Mouse (Mus musculus): ENCODE results near the gene Kcnma1.

The Kcnma1 gene

DNA sequence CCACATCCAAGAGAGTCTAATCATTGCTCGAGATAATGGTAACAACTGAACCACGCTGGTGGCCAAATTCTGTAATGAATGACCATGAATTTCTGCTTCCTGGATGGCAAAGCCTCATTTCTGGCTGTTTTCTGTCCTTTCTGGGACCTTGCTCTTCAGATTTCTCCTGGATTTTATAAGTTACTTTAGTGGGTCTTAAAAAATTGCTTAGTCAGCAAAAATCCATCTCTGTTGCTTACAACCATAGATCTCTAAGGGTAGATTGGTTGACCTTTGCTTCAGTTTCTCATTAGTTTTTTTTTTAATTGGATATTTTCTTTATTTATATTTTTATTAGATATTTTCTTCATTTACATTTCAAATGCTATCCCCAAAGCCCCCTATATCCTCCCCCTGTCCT lies 496.9 kb downstream of the Kcnma1 start:
- DNase-seq: no peak

DNA sequence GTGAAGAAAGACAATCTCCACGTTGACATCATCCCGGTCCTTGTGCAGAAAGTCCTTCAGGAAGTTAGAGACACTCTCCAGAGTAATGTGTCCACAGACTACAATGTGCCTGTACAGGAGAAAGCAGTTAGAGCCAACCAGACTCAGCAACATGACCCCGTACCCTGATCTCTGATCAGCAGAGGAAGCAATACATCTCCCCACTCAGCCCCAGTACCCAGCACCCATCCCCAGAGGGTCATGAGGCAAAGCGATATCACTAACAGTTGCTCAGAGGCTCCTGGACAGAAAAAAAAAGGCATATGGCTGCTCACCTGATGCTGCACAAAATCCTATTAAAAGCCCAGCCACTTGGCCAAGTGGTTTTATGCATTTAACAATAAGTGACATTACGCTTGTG lies 504.5 kb downstream of the Kcnma1 start:
- DNase-seq: no peak

DNA sequence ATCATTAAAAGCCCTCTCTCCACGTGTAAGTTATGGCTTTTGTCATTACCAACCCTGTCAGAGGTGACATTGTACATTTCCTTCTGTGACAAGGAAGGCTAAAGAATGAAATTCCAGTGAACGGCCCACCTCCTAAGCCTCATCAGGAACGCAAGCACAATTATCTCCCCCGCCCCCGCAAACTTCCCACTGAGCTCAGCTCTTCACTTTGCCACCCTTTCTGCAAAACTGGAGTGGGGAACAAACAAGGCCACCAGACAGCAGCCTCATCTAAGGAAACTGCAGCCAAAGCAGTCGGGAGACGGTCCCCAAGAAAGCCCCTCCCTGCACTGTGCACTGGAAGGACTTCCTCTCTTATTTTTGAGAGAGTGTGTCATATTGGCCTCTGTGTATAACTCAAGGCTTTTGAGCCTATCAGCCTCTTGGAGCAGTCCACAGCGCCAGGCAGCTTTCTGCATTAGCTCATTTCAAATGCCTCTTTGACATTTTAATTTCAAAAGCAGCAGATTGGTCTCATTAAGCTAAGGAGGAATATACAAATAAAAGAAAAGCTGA lies 512.0 kb downstream of the Kcnma1 start:
- DNase-seq: peak; percentile 35

DNA sequence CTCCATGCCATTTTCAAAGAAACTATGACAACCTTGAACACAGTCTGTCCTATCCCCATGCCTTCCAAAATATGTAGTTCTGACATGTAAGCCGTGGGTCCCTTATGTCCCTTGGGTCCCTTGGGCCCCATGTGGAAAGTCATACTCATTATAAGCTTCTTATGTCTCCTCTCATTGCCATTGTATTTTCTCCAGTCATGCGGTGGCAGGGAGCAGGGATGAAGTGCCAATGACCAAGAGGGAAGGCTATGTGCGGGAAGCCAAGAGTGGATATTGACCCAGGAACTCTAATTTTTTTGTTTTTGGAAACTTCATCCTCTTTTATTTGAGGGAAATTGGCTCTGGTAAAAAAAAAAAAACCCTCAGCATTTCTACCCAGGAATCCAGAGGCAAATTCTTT lies 517.5 kb downstream of the Kcnma1 start:
- DNase-seq: no peak

DNA sequence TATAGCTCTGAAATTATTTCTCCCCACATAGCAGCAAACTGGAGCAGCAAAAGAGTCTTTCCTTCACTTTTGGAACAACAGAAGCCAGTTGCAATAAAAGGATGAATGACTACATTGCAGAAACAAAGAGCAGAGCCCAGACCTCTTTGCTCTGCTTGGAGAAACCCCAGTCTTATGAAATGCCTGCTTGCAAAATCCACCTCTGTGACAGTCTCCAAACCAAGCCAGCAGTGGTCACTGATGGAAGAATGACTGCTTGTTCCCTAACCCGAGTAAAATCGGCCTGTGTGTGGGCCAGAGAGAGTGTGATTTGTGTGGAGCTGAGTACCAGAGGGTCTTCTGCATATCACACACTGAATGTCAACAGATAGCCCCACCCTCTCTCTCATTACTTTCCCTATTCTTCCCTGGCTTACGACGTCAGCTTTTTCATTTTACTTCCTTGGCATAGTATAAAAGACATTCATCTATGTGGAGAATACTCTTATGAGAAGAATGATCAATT lies 518.0 kb downstream of the Kcnma1 start:
- no peak for DNase-seq

DNA sequence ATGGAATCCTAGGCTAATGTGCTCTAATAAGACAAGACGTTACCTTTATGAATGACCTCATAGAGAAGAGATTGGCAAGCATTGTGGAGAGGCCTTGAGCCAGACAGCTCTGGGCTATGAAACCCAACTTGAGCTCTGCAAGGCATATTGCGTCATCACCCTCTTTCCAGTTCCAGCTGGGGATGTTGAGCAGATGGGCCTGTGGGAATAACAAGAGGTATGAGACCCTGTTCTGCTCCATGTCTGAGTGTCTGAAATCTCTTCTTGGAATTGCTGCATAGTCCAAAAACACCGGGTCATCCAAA lies 519.8 kb downstream of the Kcnma1 start:
- no peak for DNase-seq

DNA sequence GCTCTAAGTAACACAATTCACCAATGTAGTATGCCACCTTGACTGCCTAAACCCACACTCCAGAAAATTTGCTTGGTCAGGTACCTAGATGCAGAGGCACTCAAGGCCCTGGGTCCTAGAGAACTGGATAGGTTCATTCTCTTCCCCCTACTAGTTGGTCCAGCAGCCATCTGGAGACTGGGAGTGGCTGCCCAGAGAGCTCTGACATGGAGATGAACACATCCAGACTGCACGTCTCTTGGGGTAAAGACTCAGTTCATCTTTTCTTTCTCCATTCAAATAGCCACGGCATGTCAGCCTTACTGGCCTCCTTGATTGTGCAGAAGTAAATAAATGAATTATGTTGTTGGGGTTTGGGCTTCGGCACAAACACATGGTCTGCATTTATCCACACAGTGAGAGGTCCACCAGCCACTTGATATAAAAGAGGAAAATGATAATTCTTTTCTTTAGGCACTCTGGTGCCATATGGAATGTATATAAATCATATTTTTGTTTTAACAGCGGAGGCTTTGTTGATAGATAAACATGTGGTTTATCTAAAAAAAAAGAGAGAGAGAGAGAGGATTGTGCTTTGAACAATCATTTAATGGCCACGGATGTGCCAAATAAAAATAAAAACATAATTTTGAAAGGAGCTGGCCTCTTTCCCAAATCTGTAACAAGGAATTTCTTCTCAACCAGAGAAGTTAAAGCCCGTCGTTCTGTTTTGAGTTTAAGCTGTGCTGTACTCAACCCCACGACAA lies 520.4 kb downstream of the Kcnma1 start:
- no peak for DNase-seq

DNA sequence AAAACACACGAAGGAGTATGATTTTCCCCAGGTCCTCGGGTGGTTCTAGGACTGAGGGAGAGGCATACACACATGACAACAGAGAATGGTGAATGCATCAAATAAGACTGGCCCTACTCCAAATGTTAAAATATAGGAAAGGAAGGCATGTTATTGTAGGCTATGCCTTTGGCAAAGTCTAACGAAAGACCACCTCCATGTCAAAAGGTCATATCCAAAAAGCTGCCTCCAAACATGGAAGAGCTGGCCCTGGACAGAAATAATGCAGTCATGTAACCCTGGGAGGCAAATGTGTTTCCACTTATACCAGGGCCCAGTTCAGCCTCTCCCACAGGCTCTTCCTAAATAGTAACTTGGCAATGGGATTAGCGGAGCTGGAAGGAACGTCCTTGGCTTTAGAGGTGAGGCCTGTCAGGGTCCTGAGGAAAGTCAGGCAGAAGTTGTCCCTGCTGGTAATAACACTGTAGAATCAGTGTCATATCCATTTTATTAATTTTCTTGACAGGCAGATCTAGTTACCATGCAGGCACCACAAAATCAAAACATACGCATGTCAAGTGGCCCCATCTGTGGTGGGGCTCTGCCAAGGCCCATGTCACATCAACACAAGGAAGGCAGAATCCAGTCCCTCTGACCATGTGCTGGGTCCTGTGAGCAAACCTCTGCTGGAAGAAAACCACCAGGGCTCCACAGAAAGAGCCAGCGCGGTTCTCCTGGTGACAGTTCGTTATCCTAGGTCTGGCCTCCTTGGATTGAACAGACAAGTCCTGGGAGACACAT lies 521.5 kb downstream of the Kcnma1 start:
- DNase-seq: no peak

DNA sequence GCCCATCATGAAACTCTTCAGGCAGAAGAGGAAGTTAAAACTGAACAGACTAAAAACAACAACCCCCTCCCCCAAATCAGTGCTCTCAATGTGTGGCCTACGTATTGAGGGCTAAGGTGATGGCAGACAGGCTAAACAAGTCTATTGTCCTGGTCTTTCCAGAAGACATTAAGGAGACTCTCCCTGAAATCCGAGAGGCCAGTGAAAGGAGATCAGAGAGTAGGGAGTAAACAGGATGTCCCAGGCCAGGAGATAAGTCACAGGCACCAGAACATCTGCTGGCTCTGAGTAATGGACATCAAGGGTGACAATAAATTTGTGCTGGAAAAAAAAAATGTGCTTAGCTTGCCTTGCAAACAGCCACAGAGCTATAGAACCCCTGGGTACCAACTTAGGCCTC lies 522.9 kb downstream of the Kcnma1 start:
- no peak for DNase-seq

DNA sequence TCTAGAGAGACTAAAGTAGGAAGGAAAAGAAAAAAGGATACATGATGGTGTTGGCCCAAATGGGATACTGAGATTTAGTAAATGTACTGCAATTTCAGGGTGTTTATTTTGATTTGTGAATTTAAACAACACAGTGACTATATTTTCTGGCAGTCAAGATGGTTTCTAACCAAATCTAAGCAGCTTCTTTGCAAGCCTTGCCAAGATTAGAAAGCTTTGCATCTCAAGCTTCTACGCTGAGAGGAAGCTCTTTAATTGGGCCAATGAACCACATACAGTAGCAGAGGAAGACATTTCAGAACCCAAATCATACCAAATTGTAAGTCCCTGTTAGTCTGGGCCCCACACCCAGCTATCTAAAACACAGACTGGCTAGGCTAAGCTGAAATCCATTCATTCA lies 527.6 kb downstream of the Kcnma1 start:
- DNase-seq: no peak

DNA sequence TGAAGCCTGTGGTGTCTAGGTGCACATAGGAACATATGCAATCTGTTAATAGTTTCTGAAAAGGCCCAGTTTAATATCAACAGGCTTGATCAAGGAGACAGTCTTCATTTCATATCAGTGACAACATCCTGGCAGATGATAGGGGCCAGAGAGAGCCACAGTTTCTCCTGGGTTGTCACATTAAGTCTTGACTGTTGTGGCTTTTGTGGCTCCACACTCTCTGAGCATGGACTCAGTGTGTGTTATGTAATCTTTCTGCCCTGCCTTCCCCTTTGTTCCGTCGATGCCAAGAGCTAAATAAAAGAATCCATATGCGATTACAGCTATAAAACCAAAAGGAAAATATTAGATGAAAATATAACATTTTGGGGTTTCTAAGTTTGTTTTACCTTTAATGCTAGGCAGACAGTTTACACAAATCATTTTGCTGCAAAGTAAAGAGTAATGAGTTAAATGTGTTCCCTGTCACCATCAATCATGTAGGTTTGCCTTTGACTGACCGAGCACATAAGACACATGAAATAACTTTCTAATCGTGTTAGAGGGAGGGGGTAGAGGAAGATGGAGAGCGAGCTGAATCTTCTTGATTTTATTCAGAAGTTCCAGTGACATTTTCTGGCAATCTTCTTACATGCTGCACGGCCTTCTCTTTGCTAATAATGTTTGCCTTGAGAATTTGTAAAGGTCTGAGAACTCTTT lies 528.3 kb downstream of the Kcnma1 start:
- DNase-seq: no peak

DNA sequence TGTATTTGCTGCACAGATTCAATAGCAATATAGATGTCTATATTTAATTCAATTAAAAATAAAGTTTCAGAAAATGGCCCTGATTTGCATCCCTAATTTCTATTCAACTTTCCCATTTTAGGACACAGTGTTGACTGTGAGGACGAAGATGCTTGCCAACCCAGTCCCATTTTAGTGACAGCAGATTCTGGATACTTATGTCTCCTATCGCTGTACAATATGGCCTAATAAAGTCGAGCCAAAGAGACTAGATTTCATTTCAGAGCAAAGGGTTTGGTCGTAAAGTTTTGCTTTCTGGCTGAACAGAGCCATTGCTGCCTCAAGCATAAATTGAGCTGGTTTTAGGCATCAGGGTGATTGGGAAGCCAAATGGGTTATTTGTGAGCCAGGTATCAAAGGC lies 539.2 kb downstream of the Kcnma1 start:
- peak; percentile 57 for DNase-seq

DNA sequence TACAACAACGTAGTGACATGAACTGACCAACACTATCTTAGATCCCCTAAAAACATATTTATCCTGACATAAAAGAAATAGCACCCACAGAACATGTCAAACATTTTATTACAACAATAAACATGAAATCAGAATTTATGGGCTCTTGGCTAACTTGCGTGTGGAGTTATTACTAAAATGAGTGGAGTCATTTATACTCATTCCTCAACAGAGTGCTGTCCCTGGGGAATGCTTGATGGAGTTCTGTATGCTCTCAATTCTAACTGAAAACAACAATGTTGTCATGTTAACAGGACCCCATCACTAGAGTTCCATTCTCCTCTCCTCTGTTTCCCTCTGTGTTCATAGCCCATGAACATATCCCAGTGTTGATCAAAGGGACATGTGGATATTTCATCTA lies 544.2 kb downstream of the Kcnma1 start:
- no peak for DNase-seq

DNA sequence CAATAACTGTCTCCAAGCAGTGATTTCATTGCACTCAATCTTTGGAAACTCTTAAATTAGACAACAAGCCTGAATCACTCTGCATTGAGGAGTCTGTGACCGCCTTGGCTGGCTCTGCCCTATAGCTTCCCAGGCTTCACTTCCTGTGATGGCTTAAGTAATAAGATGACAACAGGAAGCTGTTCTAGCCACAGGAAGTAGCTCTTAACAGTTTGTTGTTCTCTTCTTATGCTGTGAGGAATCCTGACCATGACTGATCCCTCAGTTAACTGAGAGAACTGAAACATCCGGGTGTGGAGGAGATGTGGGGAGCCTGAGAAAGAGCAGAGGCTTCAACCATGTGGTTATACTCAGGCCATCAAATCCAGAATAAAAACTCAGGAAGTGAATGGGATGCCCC lies 549.2 kb downstream of the Kcnma1 start:
- no peak for DNase-seq

DNA sequence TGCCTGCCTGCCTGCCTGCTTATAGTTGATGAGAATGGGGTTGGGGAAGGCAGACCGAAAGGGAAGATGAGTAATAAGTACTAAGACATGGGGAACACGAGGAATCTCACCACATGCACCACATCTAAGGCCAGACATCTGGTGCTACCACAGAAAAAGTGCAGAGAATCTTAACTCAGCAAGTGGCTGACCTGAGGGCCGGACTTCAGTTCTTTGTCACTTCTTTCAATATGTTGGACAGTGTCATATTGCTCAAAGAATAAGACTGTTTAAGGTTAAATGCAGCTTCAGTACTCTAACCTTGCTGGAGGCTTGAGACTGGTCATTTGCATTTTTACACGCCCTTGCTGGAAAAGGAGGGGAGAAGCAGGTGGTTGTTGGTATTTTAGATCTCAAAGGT lies 555.7 kb downstream of the Kcnma1 start:
- DNase-seq: no peak

DNA sequence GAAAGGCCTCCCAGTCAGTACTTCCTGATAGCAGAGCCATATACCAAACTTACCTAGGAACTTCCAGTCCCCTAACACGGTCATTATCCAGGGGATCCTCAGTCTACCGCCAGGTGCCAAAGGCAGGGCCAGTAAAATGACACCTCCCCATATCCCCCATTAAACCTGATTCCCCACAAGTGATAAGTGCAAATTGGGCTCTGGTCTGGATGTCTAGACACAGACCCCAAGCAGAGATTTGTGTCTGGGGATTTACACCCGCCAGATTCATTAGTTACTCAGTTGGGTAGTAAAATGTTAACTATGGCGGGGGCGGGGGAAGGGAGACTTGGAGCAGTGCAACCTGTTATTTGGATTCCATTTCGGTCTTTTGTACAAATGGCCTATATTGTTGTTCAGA lies 562.6 kb downstream of the Kcnma1 start:
- no peak for DNase-seq

DNA sequence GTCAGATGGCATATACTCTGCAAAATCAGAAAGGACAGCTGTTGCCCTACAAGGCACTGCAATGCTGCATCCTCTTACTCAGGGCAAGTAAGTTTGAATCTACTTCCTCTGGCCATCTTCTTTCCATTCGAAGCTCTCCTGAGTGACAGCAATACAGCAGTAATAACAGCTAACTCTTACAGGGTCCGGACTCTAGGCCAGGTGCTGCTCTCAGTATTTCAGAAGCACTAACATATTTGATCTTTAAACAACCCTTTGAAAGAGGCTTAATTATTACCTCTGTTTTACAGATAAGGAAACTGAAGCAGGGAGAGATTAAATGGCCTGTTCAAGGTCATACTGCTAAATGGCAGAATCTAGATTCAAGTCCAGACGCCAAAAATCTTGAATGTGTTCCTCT lies 576.8 kb downstream of the Kcnma1 start:
- DNase-seq: no peak

DNA sequence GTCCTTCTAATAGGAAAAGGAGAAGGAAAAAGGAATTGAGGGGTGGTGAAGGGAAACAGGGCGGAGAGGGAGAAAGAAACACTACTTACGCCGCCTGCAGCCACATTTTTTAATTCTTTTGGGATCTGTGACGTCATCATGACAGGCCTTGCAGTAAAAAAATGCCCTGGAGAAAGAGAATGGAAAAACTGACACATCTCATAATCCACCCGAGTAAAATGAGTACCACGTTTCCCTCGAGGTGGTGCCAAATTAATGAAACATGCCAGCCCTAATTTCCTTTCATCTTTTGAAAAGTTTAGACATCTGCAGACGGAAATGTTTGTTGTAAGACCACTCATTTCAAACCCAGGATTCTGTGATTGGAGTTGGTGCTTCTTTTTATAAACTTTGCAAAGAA lies 578.4 kb downstream of the Kcnma1 start:
- no peak for DNase-seq

DNA sequence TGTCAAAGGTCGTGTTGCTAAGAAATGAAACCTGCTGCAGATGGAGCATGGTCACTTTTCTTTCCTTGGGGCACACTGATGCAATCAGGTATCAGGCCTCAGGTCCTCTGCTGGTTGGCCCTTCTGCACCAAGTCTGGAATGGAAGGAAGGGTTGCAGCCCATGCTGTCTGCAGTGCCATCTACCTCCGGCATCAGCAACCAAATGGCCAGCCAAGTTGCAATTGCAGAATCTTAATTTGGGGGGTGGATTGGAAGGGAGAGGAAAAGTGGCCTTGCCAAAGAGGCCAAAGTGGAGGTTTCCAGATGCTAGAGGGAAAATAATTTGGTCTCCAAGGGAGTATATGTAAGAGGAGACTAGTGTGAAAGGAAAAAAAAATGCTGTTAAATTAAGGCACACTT lies 584.3 kb downstream of the Kcnma1 start:
- no peak for DNase-seq

DNA sequence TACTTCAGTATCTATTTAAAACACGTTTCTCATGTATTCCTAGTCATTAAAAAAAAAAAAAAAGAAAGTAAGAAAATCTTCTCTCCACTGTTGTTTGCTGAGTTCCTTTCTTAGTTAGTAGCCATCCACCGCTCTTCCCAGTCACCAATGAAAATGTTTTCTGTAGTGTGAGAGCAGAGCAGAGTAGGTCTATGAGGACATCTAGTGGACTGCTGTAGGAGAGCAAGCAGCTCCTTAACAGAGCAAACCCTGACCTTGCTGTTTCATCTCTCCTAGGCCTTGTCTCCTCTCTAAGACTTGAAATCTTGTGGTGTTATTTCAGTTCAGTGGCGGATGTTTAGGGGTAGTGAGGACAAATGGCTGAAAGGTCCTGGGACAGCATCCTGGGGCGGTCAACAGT lies 585.2 kb downstream of the Kcnma1 start:
- no peak for DNase-seq

DNA sequence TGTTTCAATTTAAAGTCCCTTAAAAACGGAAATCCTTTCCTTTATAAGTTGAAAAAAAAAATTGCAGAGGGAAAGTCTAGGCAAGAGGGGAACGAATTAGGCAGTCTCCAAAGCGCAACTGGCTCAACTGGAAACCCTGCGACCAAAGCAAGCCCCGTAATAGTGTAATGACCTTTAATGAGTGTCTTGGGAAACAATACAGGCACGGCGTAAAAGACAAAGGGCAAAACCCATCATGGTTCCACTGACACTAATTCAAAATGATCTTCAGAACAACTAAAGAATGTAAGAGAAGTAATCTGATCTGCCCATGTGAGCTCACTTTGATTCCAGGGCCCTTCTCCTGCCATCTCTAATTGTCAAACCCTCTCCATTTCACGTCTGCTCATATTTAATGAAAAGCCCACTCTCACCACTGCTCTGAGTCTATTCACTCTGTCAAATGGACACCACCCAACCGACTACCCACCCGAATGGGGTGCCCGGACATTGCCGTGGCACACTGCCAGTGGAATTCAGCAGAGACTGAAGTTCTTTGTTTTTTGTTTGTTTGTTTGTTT lies 591.7 kb downstream of the Kcnma1 start:
- no peak for DNase-seq

DNA sequence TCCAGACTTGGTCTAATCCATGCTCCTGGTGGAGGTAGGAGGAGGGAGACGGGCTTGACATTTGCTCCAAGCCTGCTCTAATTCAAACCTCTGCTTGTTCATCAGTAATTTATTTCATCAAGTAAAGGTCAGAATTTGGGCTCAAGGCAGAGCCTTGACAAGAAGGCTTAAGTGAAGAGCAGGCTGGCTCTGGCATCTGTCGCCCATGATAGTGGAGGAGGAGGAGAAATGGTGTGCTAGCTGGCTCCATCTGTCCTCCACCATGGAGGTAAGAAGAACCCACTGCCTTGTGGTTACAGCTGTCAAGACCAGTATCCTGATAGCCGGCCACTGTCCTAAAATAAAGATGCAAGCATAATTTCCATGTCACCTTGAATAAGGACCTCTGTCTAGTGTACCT lies 595.3 kb downstream of the Kcnma1 start:
- DNase-seq: no peak

DNA sequence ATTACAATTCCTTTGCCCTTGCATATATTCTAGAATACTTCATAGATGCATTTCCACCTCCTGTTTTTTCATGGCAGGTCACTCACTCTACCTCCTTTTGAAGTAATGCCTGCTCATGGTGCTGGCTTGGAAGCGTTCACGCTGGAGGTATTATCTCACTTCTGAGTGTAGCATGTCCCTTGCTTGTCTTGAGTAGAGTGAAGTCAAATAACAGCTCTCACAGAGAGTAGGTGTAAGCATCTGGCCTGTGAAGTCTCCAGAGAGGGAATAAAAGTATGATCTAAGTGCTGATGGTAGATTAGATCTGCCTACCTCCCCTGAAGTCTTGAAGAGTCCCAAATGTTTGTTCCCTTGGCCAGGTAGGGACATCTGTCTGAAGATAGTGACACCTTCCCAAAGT lies 607.2 kb downstream of the Kcnma1 start:
- DNase-seq: no peak
